Mouse (Mus musculus) CD4-positive, CD25-positive, alpha-beta regulatory T cell, adult 4 months (primary cell): Measurements from ENCODE around the gene Asf1b. TPM values are rescaled to one million over a fixed set of nuclear protein-coding genes. Genes with fewer than 3 reads are reported as not detected.

Experiments
- polyA plus RNA-seq, 2 experiments: library from polyadenylated mRNA; unstranded; fragments of 100-300 nt; shearing (Covaris generic); gene quantifications; one replicate each; pipeline ENCODE4 v1.2.1; 2017

Asf1b gene
- polyA plus RNA-seq, 2 experiments from 2014 or later = 22.3 to 45.2 TPM

Other genes starting within 250 kb of the Asf1b start
- gene Ddx39, start 240.3 kb upstream of the Asf1b start, polyA plus RNA-seq = 100 to 1,000 TPM; 153 to 208 TPM
- gene Adgre5, start 214.2 kb upstream of the Asf1b start, polyA plus RNA-seq = 100 to 1,000 TPM; 199 to 267 TPM
- 10 to 100 TPM in 1 of 2 experiments, 1 to 10 TPM in 1; 8.9 to 11.5 TPM for gene Adgrl1, start 55.4 kb upstream of the Asf1b start, polyA plus RNA-seq
- under 1 TPM; 0.20 to 0.92 TPM for gene Gm10644, start 302 bp upstream of the Asf1b start, polyA plus RNA-seq
- 10 to 100 TPM in 1 of 2 experiments, 1 to 10 TPM in 1; 9.5 to 15.4 TPM for gene Prkaca, start 17.5 kb downstream of the Asf1b start, polyA plus RNA-seq
- 1 to 10 TPM; 5.9 to 6.3 TPM for gene Samd1, start 42.2 kb downstream of the Asf1b start, polyA plus RNA-seq
- gene 1700067K01Rik, start 46.0 kb downstream of the Asf1b start, polyA plus RNA-seq = not detected
- gene 2210011C24Rik, start 56.7 kb downstream of the Asf1b start, polyA plus RNA-seq = not detected
- 1 to 10 TPM; 2.0 to 2.9 TPM for gene Palm3, start 66.0 kb downstream of the Asf1b start, polyA plus RNA-seq
- gene Il27ra, start 87.1 kb downstream of the Asf1b start, polyA plus RNA-seq = 100 to 1,000 TPM; 261 to 389 TPM
- 10 to 100 TPM; 45.1 to 59.1 TPM for gene Rln3, start 89.5 kb downstream of the Asf1b start, polyA plus RNA-seq
- gene Gm10643, start 109.6 kb downstream of the Asf1b start, polyA plus RNA-seq = 1 to 10 TPM; 1.2 to 1.7 TPM
- gene Rfx1, start 111.3 kb downstream of the Asf1b start, polyA plus RNA-seq = 10 to 100 TPM; 10.9 to 14.0 TPM
- 10 to 100 TPM; 14.5 to 15.5 TPM for gene Dcaf15, start 149.3 kb downstream of the Asf1b start, polyA plus RNA-seq
- 10 to 100 TPM in 1 of 2 experiments, 1 to 10 TPM in 1; 6.1 to 13.1 TPM for gene Podnl1, start 170.5 kb downstream of the Asf1b start, polyA plus RNA-seq
- 10 to 100 TPM; 12.7 to 19.2 TPM for gene Cc2d1a, start 192.4 kb downstream of the Asf1b start, polyA plus RNA-seq
- 1 to 10 TPM; 1.1 to 3.2 TPM for gene 4930432K21Rik, start 192.5 kb downstream of the Asf1b start, polyA plus RNA-seq
- under 1 TPM in 1 of 2 experiments, not detected in 1; 0.81 TPM for gene Nanos3, start 229.7 kb downstream of the Asf1b start, polyA plus RNA-seq